Mouse (Mus musculus): Measurements from ENCODE around the gene Gpsm1. TPM values are rescaled to one million over a fixed set of nuclear protein-coding genes. Genes with fewer than 3 reads are reported as not detected.
"Not testable (repeated sequence)": the region's sequence is repeated elsewhere in the genome, so short reads cannot be mapped to it uniquely, and the experiment has no call there.

Gpsm1 gene
- polyA plus RNA-seq, 1 experiment from 2014 or later, result 65.0 TPM

GRCm38 (mm10) chr2:26367911-26368310, 52.6 kb downstream of the Gpsm1 start:
- ATAC-seq (ENCODE audit: insufficient read depth, low FRiP score, low TSS enrichment) (no peak), DNase-seq (ENCODE audit: low spot score) (no peak)
- Histone ChIP-seq H3K27ac (ENCODE audit: low read depth, low read length) (no peak overlapping the region), H3K4me1 (ENCODE audit: control insufficient read depth, insufficient read depth, low read length) (no peaks in the 10 kb centered on the region), H3K36me3 (ENCODE audit: control insufficient read depth, insufficient read depth, low read length) (peaks cover 28% of the 10 kb centered on the region), H3K9me3 (ENCODE audit: control insufficient read depth, low read length) (no peaks in the 10 kb centered on the region), H3K9ac (ENCODE audit: low read length) (no peak overlapping the region), H3K27me3 (ENCODE audit: control insufficient read depth, insufficient read depth, low read length) (no peaks in the 10 kb centered on the region), H3K4me3 (ENCODE audit: low read depth, low read length) (no peak overlapping the region), H3K4me2 (ENCODE audit: low read depth) (no peak overlapping the region)
- 87% methylated on average over 6 of the region's 6 CpGs for WGBS

DNA sequence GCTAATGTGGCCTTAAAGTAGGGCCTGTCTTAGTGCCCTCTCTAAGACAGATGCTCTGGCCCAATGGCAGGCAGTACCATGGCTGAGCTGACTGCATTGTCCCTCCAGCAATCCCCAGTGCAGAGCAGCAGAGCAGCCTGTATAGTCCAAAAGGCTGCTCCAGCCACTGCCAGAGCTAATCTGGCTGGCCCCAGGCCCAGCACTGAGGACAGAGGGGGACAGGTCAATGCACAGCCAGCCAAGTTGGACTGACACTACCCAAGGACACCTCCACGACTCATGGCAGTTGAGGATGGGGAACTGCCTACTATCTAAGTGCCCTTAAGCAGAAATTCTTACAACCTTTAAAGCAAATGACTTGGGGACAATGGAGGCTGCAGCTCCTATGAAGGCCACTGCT, 53.3 kb downstream of the Gpsm1 start:
- Histone ChIP-seq H3K27ac (ENCODE audit: low read depth, low read length) (no peak overlapping the region), H3K4me3 (ENCODE audit: low read depth, low read length) (no peak overlapping the region), H3K27me3 (ENCODE audit: control insufficient read depth, insufficient read depth, low read length) (no peaks in the 10 kb centered on the region), H3K36me3 (ENCODE audit: control insufficient read depth, insufficient read depth, low read length) (peaks cover 30% of the 10 kb centered on the region), H3K4me1 (ENCODE audit: control insufficient read depth, insufficient read depth, low read length) (no peaks in the 10 kb centered on the region), H3K4me2 (ENCODE audit: low read depth) (no peak overlapping the region), H3K9ac (ENCODE audit: low read length) (no peak overlapping the region), H3K9me3 (ENCODE audit: control insufficient read depth, low read length) (no peaks in the 10 kb centered on the region)
- WGBS, result 92% methylated on average over 1 of the region's 1 CpGs
- DNase-seq (ENCODE audit: low spot score) (no peak), ATAC-seq (ENCODE audit: insufficient read depth, low FRiP score, low TSS enrichment) (no peak)

DNA sequence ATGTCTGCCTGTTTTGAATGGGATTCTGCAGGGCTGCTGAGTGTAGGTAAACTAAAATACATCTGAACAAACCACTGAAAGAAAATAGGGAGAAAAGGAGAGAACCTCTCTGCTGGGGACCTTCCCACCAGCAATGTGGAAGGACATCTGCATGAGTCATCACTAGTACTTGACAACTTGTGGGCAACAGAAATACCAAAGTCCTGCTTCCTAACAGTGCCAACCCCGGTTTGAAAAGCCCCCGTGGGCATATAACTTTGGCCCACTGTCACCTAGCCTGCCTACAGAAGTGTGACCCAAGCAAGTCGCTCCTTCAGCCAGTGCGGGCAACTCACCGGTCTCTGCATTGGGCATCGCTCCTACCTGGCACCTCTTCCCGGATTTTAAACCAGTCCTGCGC, 57.1 kb downstream of the Gpsm1 start:
- Histone ChIP-seq H3K27me3 (ENCODE audit: control insufficient read depth, insufficient read depth, low read length) (no peaks in the 10 kb centered on the region), H3K9ac (ENCODE audit: low read length) (no peak overlapping the region), H3K27ac (ENCODE audit: low read depth, low read length) (no peak overlapping the region), H3K36me3 (ENCODE audit: control insufficient read depth, insufficient read depth, low read length) (peaks cover 42% of the 10 kb centered on the region), H3K4me3 (ENCODE audit: low read depth, low read length) (no peak overlapping the region), H3K4me2 (ENCODE audit: low read depth) (no peak overlapping the region), H3K9me3 (ENCODE audit: control insufficient read depth, low read length) (no peaks in the 10 kb centered on the region), H3K4me1 (ENCODE audit: control insufficient read depth, insufficient read depth, low read length) (no peaks in the 10 kb centered on the region)
- WGBS, result 95% methylated on average over 8 of the region's 8 CpGs
- ATAC-seq (ENCODE audit: insufficient read depth, low FRiP score, low TSS enrichment), result no peak
- no peak for DNase-seq (ENCODE audit: low spot score)

GRCm38 (mm10) chr2:26380131-26380771, 64.9 kb downstream of the Gpsm1 start, which contains the start of gene Snapc4:
Gene Snapc4, minus strand, starts transcription at chr2:26380653.
- DNase-seq (ENCODE audit: low spot score) (peak; percentile 87), ATAC-seq (ENCODE audit: insufficient read depth, low FRiP score, low TSS enrichment) (peak; percentile 89)
- Histone ChIP-seq H3K36me3 (ENCODE audit: control insufficient read depth, insufficient read depth, low read length) (peaks cover 31% of the 10 kb centered on the region), H3K4me1 (ENCODE audit: control insufficient read depth, insufficient read depth, low read length) (no peaks in the 10 kb centered on the region), H3K9me3 (ENCODE audit: control insufficient read depth, low read length) (no peaks in the 10 kb centered on the region), H3K9ac (ENCODE audit: low read length) (peak within 1 kb of the TSS; percentile 68), H3K27me3 (ENCODE audit: control insufficient read depth, insufficient read depth, low read length) (no peaks in the 10 kb centered on the region), H3K4me2 (ENCODE audit: low read depth) (peak within 1 kb of the TSS; percentile 62), H3K27ac (ENCODE audit: low read depth, low read length) (no peak within 1 kb of the TSS), H3K4me3 (ENCODE audit: low read depth, low read length) (peak within 1 kb of the TSS; percentile 80)
- under 1% methylated on average over 38 of the region's 38 CpGs for WGBS

GRCm38 (mm10) chr2:26380871-26381270, 65.6 kb downstream of the Gpsm1 start:
- ATAC-seq (ENCODE audit: insufficient read depth, low FRiP score, low TSS enrichment); H3K4me1 ChIP-seq (ENCODE audit: control insufficient read depth, insufficient read depth, low read length); DNase-seq (ENCODE audit: low spot score); H3K9me3 ChIP-seq (ENCODE audit: control insufficient read depth, low read length); H3K27me3 ChIP-seq (ENCODE audit: control insufficient read depth, insufficient read depth, low read length); H3K27ac ChIP-seq (ENCODE audit: low read depth, low read length): not testable (repeated sequence)
- Histone ChIP-seq H3K4me3 (ENCODE audit: low read depth, low read length) (peak overlapping the region; percentile 80), H3K4me2 (ENCODE audit: low read depth) (peak overlapping the region; percentile 62), H3K9ac (ENCODE audit: low read length) (peak overlapping the region; percentile 68; the same call in 1 of the 2 replicates), H3K36me3 (ENCODE audit: control insufficient read depth, insufficient read depth, low read length) (peaks cover 31% of the 10 kb centered on the region)
- WGBS, result 33% methylated on average over 6 of the region's 6 CpGs

- H3K4me1 ChIP-seq (ENCODE audit: control insufficient read depth, insufficient read depth, low read length), result peaks cover 10% of the 10 kb centered on the region; the same call in 1 of the 2 replicates
- ATAC-seq (ENCODE audit: insufficient read depth, low FRiP score, low TSS enrichment) (no peak), DNase-seq (ENCODE audit: low spot score) (no peak)
- H3K4me2 ChIP-seq (ENCODE audit: low read depth), result peak overlapping the region; percentile 99
- peak overlapping the region; percentile 93; the same call in 1 of the 2 replicates for H3K4me3 ChIP-seq (ENCODE audit: low read depth, low read length)
- no peak overlapping the region for H3K27ac ChIP-seq (ENCODE audit: low read depth, low read length)
- H3K27me3 ChIP-seq (ENCODE audit: control insufficient read depth, insufficient read depth, low read length), result no peaks in the 10 kb centered on the region
- H3K9me3 ChIP-seq (ENCODE audit: control insufficient read depth, low read length), result no peaks in the 10 kb centered on the region
- WGBS, result 88% methylated on average over 3 of the region's 3 CpGs
- no peak overlapping the region for H3K9ac ChIP-seq (ENCODE audit: low read length)
- H3K36me3 ChIP-seq (ENCODE audit: control insufficient read depth, insufficient read depth, low read length), result peaks cover 42% of the 10 kb centered on the region
Measured at GRCm38 (mm10) chr2:26387713-26388112, 72.4 kb downstream of the Gpsm1 start.

- H3K4me2 ChIP-seq (ENCODE audit: low read depth), result peak overlapping the region; percentile 99
- under 1% methylated on average over 45 of the region's 45 CpGs for WGBS
- H3K9ac ChIP-seq (ENCODE audit: low read length), result peak overlapping the region; percentile 92
- H3K27ac ChIP-seq (ENCODE audit: low read depth, low read length), result peak overlapping the region; percentile 62
- peak overlapping the region; percentile 93 for H3K4me3 ChIP-seq (ENCODE audit: low read depth, low read length)
- H3K36me3 ChIP-seq (ENCODE audit: control insufficient read depth, insufficient read depth, low read length), result peaks cover 38% of the 10 kb centered on the region
- peak; percentile 60; the same call in 1 of the 2 replicates for ATAC-seq (ENCODE audit: insufficient read depth, low FRiP score, low TSS enrichment)
- no peaks in the 10 kb centered on the region for H3K9me3 ChIP-seq (ENCODE audit: control insufficient read depth, low read length)
- peak; percentile 31 for DNase-seq (ENCODE audit: low spot score)
- H3K27me3 ChIP-seq (ENCODE audit: control insufficient read depth, insufficient read depth, low read length), result no peaks in the 10 kb centered on the region
- H3K4me1 ChIP-seq (ENCODE audit: control insufficient read depth, insufficient read depth, low read length), result peaks cover 10% of the 10 kb centered on the region; the same call in 1 of the 2 replicates
Measured at GRCm38 (mm10) chr2:26388682-26389153, 73.4 kb downstream of the Gpsm1 start.

DNA sequence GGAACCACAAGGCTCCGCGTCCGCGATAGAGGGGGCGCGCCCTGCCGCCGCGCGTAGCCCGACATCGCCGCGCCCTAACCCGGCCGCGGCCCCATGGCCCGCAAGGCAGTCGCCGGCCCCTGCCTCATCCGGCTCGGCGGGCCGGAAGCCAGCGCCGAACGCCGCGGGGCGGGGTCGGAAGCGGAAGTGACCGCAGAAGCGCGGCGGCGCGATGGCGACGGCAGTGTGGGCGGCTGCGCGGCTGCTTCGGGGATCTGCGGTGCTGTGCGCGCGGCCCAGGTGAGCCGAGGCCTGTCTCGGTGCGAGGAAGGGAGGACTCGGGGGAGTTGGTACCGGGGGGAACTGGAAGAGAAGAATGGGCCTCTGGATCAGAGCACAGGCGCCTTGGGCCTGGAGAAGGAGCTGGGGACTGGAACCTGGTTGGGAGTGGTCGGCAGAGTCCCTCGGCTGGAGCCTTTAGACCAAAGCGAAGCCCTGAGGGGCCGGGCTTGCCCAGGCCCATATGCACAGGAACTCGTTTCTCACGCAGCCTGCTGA, 73.9 kb downstream of the Gpsm1 start, which contains the start of the genes Entr1 and Pmpca:
TSS of gene Entr1 (minus strand) at position 163 of the 537 bp plus-strand sequence.
TSS of gene Pmpca (plus strand) at position 186 of the 537 bp plus-strand sequence.
- WGBS, result under 1% methylated on average over 43 of the region's 60 CpGs
- peak within 1 kb of the TSS; percentile 62 for H3K27ac ChIP-seq (ENCODE audit: low read depth, low read length)

More for the DNA sequence above, 73.9 kb downstream of the Gpsm1 start, which contains the start of the genes Entr1 and Pmpca:
- peaks cover 10% of the 10 kb centered on the region; the same call in 1 of the 2 replicates for H3K4me1 ChIP-seq (ENCODE audit: control insufficient read depth, insufficient read depth, low read length)
- peak; percentile 92 for DNase-seq (ENCODE audit: low spot score)
- ATAC-seq (ENCODE audit: insufficient read depth, low FRiP score, low TSS enrichment), result peak; percentile 90
- no peaks in the 10 kb centered on the region for H3K9me3 ChIP-seq (ENCODE audit: control insufficient read depth, low read length)
- H3K36me3 ChIP-seq (ENCODE audit: control insufficient read depth, insufficient read depth, low read length), result peaks cover 40% of the 10 kb centered on the region
- no peaks in the 10 kb centered on the region for H3K27me3 ChIP-seq (ENCODE audit: control insufficient read depth, insufficient read depth, low read length)
- H3K4me3 ChIP-seq (ENCODE audit: low read depth, low read length), result peak within 1 kb of the TSS; percentile 93
- H3K4me2 ChIP-seq (ENCODE audit: low read depth), result peak within 1 kb of the TSS; percentile 99
- peak within 1 kb of the TSS; percentile 92 for H3K9ac ChIP-seq (ENCODE audit: low read length)
